Mouse (Mus musculus) urinary bladder, postnatal 10 days (tissue): Measurements from ENCODE around the gene Max.

ENCODE experiments used
- DNase-seq: peaks from one replicate; pipeline ENCODE4 v3.0.0; 2022; ENCODE audit warnings: low spot score

Gene Max

DNA sequence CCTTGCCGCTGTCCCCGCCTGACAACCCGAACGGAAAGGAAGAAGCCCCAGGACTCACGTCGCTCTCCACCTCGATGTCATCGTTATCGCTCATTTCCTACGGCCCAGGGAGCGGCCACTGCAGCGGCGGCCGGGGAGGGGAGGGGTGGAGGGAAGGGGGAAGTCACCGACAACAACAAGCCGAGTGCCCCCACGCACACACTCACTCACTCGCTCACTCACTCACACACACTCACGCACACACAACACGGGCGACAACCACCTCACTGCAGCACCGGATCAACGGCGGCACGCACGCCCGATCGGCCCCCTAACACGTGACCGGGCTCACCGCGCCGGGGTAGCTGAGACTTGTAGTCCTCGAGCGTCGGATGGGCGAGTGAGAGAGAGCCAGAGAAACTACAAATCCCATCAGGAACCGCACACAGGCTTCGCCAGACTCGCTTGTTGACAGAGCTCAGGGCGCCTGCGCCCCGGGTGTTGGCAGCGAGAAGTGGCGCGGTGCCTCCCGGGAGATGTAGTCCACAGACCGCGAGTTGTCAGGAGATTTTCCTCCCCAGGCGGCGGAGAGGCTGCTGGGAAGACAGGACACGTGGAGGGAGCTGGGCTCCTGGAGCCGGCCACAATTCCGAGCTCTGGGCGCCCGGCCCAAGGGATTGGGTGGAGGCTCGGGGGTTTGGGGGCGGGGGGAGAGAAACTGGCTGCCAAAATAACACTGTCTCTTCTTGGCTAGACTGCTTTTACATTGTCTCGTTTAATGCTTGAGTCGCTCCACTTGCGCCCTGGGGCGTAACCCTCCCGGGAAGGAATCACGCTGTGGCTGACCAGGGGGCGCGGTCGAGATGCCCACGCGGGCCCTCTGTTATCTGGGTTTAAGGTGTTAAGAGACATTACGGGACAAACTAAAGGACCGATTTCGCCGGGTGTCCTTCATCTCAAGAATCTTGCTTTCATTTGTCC lies at the start of gene Max:
Gene Max, minus strand, starts transcription at position 270 of the 960 bp plus-strand sequence.
- peak; percentile 97 for DNase-seq

- DNase-seq: no peak
These were observed 49.2 kb upstream of the Max start for GRCm38 (mm10) chr12:77011092-77011720.

GRCm38 (mm10) chr12:77009202-77010030 lies 47.4 kb upstream of the Max start:
- DNase-seq: no peak

- DNase-seq: no peak
These were observed 42.9 kb upstream of the Max start for GRCm38 (mm10) chr12:77004893-77005292.

DNA sequence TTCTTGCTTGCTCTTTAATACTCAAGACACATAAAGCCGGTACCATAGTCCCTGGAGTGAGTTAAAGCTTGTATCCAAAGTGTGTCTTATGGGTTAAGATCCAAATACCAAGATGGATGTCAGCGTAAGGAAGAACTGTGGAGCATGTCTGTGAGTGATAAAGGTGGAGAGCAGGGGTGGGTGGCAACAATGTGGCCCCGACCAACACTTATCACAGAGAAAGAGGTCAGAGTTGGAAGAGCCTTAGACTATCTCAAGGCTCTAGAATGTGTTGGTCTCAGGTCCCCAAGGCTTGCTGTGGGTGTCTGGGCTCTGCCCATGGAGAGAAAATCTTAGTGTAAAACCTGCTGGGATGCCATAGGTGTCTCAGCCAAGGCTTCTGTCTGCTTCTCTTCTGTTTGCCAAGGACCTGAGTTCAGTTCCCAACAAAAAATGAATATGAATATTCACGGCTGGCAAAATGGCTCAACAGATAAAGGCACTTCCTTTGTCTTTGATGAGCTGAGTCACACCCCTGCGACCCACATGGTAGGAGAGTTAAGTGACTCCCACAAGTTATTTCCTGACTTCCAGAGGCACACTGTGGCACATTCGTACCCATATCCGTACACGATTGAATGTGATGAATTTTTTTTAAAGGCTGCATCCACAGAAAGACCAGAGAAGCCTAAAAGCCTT lies 40.7 kb upstream of the Max start:
- no peak for DNase-seq

DNA sequence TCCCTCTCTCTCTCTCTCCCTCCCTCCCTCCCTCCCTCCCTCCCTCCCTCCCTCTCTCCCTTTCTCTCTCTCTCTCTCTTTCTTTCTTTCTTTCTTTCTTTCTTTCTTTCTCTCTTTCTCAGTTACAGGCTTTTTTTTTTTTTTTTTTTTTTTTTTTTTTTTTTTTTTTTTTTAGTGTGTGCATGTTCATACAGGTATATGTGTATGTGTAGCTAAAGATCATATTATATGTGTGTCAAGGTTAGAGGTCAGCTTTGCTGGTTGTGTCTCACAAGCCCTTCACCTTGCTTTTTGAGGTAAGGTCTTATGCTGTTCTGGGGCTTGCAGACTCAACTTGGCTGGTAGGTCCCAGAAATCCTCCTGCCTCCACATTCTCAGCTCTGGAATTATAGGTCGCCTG lies 39.3 kb upstream of the Max start:
- no peak for DNase-seq

GRCm38 (mm10) chr12:77000705-77001284 lies 38.8 kb upstream of the Max start:
- DNase-seq: no peak

- DNase-seq: no peak
These were observed 38.2 kb upstream of the Max start for GRCm38 (mm10) chr12:77000096-77000704.

DNA sequence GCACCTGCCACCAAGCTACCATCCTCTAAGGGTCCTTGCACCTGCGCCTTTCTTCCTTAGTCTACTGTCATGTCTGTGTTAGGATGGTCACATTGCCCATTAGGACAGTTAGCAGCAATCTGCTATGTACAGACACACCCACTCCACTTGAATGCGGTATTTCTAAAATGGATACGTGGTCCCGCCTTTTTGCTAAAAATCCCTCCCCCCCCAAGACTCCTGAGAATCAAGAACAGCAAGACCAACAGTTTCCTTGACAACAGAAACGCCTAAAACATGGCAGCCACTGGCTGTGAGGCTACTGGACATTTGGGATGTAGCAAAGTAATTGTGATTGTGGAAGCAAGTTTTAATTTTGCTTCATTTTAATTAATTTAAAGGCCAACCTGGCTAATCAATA lies 32.8 kb upstream of the Max start:
- no peak for DNase-seq

- no peak for DNase-seq
These were observed 31.0 kb upstream of the Max start for GRCm38 (mm10) chr12:76992891-76993529.

DNA sequence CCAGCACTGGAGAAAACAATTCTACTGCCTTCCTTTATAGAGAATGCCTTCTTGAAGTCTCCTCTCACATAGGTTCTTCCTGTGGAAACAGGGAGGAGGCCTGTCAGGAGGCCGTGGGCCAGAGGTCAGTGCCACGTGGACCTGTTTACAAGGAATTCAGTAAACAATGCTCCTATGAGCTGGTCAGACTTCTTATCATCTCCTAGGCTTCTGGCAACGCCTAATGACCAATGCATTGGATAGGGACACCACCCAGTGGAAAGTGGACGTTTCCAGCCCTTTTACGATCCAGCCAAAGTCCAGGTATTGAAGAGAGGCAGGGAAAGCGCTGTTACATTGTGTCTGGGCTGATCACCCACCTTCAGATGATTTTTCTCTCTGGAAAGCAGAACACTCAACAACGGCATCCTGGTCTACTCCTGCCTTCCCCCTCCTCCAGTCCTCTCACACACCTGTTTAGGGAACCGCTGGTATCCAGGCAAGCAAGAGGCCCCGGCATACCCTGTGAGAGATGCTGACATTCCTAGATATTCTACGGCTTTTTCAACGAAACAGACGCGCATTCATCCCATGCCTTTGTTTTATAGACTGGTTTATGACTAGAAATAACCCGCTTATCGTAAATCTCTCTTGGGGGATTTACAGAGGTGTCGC lies 20.9 kb upstream of the Max start:
- no peak for DNase-seq

- DNase-seq: no peak
These were observed 17.5 kb upstream of the Max start for GRCm38 (mm10) chr12:76979530-76979929.

- DNase-seq: no peak
These were observed 10.7 kb upstream of the Max start for GRCm38 (mm10) chr12:76972669-76973068.

DNA sequence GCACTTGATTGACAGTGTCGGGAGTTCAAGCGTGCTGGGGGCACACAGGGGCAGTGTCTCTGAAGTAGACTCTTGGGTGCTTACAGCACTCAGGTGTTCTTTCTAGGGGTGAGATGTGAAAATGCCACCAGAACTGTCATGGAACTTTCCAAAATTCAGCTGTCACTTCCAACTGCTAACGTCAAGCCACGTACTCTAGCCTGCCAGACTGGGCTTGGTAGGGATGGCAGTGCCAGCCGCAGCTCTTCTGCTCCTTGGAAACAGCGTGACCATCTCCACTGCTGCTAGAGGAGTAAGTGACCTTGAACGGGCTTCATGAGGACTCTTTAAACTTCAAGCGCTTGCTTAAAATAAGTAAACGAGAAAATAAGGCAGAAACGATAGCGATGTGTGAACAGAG lies 10.2 kb upstream of the Max start:
- no peak for DNase-seq

DNA sequence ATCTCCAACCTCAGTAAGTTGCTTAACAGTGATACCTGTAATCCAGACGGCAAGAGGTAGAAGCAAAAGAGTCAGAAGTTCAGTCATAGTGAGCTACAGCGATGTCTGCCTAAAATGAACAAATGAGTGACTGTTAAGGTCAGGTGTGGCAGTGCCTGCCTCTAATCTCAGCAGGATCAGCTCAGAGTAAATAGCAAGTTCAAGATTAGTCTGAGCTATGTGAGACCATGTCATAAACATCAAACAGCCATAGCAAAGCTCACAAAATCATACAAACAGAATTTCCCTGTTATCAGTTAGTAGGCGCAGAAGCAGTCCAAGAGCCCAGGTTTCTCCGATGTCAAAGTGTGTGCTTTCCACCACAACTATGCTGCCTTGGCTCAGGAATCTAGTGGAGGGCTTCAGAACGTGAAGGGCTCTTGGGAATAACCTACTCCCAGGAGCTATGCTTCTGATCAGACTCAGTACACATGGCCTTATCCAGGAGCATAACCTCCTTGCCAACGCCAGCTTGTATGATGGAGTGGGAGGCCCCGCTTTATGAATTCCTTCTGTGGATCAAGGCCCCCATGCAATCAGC lies 9.7 kb upstream of the Max start:
- DNase-seq: no peak

- DNase-seq: no peak
These were observed 3.9 kb upstream of the Max start for GRCm38 (mm10) chr12:76965876-76966275.

DNA sequence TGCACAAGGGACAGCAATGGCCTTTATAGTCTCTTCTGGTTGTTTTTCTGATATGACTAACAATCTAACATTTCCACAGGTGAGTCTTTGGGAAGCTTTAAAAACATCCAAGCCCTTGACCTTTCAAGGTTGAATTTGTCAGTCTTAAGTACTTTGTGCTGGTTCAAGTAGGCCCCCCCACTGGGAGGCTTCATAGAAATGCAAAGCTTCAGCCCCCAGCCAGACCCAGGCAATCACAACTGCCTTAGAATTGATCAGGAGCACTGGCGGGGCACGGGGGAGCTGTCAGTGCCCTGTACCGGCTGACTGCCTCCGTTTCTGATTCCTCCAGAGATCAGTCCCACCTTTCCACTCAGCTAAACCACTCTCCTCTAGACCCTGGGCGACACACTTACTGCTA lies 3.1 kb upstream of the Max start:
- no peak for DNase-seq

- no peak for DNase-seq
These were observed 709 bp downstream of the Max start for GRCm38 (mm10) chr12:76961052-76961931.

DNA sequence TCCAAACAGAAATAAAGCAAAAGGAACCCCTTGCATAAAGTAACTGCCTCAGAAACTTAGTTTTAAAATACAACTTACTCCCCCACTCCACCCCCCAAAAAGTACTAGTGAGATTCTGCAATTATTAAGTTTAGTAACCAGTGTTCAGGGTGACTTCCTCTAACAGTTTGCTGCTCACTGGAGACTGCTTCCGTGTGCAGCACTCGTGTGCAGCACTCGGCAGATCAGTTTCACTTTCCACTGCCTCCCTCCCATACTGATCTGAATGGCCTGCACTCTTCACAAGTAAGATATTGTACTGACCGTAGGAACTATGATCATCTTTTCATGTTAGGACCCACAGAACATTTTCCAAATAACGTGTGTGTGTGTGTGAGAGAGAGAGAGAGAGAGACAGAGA lies 4.3 kb downstream of the Max start:
- DNase-seq: no peak
